Mouse (Mus musculus) liver, adult 2 months (tissue): ENCODE results near the gene Aars2.

ENCODE experiments used
- CTCF ChIP-seq: fragments of 200-500 bp; IDR thresholded peaks from 2 replicates; pipeline ENCODE4 v1.5.1; 2011; ENCODE audit warnings: low read depth, low read length, control low read depth
- POLR2A ChIP-seq: fragments of 200-500 bp; IDR thresholded peaks from 2 replicates; pipeline ENCODE4 v1.6.1; 2011; ENCODE audit warnings: low read length, control low read depth; ENCODE audit not compliant: insufficient read depth; ENCODE audit errors: extremely low read depth

GRCm38 (mm10) chr17:45515204-45515726 lies 8.6 kb downstream of the Aars2 start:
- TF ChIP-seq CTCF (no peak), POLR2A (no peak)
